Mouse (Mus musculus): ENCODE data around the gene Arih2.
"Not testable (repeated sequence)": the region's sequence is repeated elsewhere in the genome, so short reads cannot be mapped to it uniquely, and the experiment has no call there.

Arih2 gene

DNA sequence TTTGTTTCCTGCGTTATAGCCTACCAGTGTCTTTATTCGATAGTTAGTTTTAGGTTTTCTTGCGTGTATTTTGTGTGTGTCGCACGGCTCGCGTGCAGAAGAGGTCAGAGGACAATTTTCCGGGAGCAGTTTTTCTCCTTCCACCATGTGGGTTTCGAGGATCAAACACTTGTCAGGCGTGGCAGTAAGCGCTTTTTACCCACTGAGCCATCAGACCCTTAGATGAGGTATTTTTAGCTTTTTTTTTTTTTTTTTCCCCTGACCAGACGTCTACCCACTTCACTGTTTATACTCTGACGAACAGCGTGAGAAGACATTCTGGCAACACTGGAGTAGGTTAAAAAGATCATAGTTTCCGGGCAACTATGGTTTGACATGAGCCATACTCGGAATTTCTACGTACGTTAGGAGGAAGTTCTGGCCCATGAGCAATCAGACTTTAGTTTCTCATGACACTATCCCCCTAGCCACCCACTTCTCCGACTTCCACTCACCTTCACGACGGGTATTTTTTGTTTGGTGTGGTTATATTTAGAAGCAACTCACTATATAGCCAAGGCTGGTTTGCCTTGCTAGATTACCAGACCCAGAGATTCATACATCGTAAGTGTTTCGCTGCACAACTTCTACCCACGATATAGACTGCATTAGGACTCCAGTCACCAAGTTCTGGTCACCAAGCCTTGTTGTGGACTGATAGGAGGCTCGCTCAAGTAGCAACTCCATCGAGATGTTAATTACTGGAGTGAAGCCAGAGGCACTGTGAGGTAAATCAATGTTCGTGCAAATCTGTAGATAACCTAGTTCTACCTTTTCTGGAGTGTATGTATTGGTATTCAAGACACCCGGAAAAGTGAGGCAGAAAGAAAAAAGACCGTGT, 615 bp upstream of the Arih2 start:
- no peak for DNase-seq (ENCODE audit: low read depth, low spot score)

DNA sequence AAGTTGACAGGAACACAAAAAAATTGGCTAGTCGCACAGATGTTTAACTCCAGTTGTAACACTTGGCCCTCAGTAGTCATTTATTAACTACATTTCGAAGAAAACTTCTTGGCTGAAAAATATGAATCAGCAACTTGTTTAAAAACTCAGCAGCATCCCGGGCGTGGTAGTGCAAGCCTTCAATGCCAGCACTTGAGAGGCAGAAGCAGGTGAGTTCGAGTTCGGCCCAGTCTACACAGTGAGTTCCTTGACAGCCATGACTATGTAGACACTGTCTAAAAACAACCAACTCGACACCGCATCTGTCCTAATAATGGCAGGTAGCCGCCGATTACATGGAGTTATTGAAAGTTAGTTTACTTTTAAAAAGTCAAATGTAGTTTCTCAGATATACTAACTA, 1.0 kb downstream of the Arih2 start:
- no peak for DNase-seq (ENCODE audit: low read depth, low spot score)

DNA sequence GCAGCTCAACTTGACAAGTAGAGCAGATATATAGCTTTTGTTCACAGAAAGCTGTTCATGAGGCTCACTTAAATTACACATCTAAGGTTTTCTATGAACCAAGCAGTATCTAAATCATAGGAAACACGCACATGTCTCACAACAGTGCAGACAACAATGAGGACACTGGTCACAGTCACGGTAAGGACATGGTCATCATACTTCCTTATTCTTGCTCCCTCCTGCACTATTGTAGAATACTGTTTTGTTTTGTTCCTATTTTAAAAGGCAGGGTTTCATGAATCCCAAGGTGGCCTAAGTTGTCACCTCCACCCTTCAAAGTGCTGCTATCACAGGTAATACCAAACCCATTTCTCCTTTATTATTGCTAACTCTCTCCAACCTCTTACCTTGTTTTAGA, 9.4 kb downstream of the Arih2 start:
- DNase-seq (ENCODE audit: low read depth, low spot score) = no peak

DNA sequence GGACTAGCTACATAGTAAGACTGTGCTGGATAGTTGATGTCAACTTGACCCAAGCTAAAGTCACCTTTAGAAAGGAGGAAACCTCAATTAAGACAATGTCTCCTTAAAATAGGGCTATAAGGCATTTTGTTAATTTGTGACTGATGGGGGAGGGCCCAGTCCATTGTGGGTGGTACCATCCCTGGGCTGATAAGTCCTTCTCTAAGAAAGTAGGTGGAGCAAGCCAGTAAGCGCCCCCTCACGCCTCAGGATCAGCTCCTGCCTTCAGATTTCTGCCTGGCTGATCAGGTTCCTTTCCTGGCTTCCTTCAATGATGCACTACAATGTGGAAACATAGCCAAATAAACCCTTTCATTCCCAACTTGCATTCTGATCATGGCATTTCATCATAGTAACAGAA, 13.8 kb downstream of the Arih2 start:
- DNase-seq (ENCODE audit: low read depth, low spot score) = peak; percentile 58

DNA sequence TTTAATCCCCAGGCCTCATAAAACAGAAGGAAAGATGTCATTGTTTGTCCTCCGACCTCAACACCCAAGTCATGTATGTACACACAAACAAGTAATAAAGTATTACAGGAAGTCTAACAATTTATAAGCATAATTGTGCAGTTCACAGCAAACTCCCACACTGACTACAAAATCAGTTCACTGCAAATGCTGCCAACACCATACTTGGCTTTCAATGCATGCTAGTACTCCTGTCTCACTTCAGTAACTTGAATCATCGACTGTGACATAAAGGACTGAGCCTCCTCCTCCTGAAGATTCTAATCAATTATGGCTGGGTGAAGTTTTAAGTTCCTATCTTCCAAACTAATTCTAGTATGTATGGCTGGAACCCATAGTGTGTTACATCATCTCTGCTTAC, 15.3 kb downstream of the Arih2 start:
- DNase-seq (ENCODE audit: low read depth, low spot score) = no peak

DNA sequence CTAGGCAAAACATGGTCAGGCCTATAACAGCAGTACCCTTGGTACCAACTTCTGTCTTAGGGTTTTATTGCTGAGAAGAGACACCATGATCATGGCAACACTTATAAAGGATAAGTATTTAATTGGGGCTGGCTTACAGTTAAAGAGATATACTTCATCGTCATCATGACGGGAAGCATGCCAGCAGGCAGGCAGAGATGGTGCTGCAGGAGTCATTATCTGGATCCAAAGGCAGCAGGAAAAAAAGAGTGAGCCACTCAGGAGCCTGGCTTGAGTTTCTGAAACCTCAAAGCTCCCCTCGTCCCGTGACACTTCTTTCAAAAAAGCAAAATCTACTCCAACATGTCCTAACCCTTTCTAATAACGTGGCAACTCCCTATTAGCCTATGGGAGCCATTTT, 16.8 kb downstream of the Arih2 start:
- no peak for DNase-seq (ENCODE audit: low read depth, low spot score)

DNA sequence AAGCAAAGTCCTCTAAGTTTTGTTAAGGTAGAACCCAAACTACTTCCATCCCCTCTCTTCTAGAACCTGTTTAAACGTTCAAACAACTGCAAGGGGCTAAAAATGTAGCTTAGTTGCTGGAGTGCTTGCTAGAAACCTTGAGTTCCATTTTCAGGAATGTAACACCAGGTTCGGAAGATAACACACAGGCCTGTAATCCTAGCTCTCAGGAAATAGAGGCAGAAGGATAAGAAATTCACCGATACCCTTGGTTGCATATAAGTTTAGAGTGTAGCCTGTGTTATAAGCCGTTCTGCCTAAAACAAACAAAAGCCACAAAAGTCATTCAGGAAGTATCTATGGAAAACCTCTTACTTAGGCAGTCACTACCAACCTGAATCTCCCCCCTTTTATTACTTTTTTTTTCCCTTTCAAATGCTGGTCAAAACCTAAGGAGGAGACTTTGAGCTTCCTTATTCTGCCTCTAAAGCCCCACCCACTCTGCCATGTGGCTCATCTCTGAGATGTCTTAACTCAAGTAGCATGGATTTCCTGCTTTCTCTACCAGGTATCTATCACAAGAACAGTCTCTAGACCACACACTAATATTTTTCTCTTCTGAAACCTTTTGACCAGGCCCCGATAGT, 17.4 kb downstream of the Arih2 start:
- no peak for DNase-seq (ENCODE audit: low read depth, low spot score)

DNA sequence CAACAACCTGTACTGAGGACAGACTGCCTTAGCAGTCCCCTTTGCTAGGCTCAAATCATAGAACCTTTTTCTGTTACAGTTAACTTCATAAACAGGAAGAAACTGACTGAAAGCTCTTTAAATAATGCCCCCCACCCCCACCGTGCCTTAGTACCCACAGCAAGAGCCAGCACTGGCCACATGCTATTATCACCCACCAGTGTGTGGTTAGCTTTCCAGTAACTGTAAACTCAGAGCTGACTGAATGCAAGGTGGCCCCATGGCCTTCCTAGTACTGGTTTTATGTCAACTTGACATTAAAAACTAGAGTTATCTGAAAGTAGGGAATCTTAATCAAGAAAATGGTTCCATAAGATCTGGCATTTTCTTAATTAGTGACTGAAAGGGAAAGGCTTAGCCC, 18.5 kb downstream of the Arih2 start:
- DNase-seq (ENCODE audit: low read depth, low spot score) = no peak

DNA sequence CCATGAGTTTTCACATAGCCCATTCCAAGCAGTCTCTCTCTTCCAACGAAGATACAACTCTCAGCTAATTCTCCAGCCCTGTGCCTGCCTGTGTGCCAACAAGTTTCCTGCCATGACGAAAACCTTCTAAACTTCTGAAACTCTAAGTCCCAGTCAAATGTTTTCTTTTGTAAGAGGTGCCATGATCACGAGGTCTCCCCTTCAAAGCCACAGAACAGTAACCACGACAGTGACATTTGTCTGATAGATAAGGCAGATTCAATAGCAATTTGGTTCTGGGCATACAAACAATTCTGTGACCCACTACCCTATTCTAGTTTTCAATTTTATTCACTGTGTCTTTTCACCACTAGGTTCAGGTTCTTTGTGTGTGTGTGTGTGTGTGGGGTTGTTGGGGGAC, 21.0 kb downstream of the Arih2 start:
- no peak for DNase-seq (ENCODE audit: low read depth, low spot score)

DNA sequence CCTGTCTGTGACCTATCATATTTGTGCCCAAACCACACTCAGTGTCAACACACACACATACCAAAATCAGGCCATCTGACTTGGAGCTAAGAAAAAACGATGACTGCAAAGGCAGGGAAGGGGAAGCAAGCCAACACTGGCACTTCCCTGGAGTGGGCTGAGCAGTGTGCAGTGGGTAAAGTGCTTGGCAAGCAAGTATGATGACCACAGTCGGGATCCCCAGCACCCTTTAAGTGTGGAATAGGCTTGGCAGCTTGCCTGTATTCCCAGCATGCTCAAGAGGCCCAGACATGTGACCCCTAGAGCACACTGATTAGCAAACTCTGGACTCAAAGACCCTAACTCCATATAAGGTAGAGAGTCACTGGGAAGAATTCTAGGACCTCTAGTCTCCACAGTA, 22.7 kb downstream of the Arih2 start:
- no peak for DNase-seq (ENCODE audit: low read depth, low spot score)

DNA sequence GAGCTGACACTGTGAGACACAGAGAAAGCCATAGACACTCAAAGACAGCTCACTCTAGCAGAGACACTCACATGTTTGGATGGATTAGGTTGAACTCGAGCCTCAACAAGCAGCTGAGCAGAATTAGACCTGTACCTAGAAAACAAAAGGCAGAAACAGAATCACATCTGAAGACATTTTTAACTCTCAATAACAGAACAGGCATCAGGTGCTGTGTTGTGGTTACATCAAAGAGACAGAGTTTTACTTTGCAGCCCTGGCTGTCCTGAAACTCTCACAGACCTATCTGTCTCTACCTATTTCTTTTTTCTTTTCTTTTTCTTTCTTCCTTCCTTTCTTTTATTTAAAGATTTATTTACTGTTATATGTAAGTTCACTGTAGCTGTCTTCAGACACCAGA, 31.9 kb downstream of the Arih2 start:
- no peak for DNase-seq (ENCODE audit: low read depth, low spot score)

DNA sequence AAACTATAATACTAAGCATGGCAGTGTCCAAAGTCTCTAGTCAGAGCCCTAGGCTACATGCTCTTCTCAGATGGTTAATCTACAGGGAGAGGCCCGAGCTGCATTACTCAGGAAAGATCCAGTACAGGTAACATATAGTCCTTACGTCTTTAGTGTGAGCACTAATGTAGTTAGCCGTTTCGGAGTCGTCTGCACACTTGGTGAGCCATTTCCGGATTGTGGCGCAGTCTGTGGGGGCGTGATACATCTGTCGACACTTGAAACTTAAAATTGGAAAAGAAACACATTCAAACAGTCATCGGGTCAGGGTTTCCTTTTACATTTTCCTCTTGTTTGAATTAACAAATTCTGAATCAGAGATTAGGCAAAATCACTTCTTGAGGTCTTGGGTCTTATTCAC, 37.7 kb downstream of the Arih2 start:
- no peak for DNase-seq (ENCODE audit: low read depth, low spot score)

DNA sequence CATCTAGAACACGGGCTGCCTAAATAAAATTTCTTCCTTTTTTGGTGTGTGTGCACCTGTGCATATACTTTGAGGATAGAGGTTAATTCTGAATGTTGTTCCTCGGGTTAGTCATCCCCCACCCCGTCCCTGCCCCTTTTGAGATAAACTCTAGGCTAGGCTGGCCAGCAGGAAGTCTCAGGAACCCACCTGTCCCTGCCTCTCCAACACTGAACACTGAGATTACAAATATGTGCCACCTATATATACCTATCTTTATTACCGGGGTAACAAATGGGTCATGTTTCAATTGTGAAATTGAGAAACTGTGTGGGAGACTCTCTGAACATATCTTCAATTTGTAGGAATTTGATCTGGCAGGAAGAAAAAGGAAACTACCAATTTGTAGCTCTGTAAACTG, 40.3 kb downstream of the Arih2 start:
- no peak for DNase-seq (ENCODE audit: low read depth, low spot score)

DNA sequence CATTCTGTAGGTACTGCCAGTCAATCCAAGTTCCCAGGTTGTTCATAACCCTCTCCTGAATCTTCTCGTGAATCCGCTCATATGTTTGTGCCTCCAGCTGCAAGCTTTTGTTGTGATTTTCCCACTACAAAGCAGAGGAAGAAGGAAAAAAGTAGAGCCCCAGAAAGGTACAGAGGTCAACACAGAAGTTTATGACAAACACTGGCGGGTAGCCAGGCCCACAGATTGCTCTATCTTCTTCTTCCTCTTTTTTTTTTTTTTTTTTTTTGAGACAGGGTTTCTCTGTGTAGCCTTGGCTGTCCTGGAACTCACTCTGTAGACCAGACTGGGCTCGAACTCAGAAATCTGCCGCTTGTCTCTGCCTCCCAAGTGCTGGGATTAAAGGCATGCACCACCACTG, 41.3 kb downstream of the Arih2 start:
- DNase-seq (ENCODE audit: low read depth, low spot score) = not testable (repeated sequence)

DNA sequence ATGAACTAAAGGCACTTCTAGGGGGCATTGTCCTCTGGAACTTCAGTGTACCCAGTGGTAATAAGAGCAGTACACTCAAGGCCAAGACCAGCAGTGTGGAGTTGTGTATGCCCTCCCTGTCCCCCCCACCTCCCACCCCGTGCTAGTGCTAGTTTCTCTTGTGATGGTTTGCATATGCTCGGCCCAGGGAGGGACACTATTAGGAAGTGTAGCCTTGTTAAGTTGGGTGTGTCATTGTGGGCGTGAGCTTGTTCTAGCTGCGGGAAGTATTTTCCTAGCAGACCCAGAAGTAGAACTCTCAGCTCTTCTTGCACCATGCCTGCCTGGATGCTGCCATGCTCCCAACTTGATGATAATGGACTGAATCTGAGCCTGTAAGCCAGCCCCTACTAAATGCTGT, 47.2 kb downstream of the Arih2 start:
- peak; percentile 62 for DNase-seq (ENCODE audit: low read depth, low spot score)

DNA sequence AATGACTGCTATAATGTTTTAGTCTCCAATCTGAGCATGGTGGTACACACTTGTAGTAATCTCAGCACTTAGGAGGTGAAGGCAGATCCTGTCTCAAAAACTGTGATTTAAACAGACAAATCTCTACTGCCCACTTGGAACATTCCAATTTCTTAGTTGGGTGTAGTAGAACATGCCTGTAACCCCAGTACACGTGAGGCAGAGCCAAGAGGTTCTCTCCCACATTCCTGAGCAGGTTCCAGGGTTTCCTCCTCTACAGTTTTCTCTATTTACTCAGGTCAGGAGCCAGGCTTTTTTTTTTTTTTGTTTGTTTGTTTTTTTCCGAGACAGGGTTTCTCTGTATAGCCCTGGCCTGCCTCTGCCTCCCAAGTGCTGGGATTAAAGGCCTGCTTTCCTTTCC, 49.2 kb downstream of the Arih2 start:
- DNase-seq (ENCODE audit: low read depth, low spot score) = no peak

DNA sequence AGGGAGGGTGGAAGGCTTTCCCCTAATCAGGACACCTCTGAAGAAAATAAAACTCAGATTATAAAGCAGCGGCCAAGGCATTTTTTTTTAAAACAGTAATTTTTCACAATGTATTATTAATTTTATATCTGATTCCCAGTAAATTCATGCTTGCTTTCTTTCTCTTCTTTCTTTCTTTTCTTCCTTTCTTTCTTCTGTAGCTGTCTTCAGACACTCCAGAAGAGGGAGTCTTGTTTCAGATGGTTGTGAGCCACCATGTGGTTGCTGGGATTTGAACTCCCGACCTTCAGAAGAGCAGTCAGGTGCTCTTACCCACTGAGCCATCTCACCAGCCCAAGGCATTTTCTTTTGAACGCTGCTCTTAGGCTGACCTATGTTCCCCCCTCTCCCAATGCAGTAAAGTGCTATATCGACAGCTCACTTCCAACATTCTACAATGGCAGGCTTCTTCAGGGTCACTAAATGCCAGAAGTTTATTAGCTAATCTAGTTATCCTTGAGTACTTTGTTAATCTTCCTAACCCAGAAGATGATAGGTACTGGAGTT, 50.1 kb downstream of the Arih2 start:
- DNase-seq (ENCODE audit: low read depth, low spot score) = no peak

DNA sequence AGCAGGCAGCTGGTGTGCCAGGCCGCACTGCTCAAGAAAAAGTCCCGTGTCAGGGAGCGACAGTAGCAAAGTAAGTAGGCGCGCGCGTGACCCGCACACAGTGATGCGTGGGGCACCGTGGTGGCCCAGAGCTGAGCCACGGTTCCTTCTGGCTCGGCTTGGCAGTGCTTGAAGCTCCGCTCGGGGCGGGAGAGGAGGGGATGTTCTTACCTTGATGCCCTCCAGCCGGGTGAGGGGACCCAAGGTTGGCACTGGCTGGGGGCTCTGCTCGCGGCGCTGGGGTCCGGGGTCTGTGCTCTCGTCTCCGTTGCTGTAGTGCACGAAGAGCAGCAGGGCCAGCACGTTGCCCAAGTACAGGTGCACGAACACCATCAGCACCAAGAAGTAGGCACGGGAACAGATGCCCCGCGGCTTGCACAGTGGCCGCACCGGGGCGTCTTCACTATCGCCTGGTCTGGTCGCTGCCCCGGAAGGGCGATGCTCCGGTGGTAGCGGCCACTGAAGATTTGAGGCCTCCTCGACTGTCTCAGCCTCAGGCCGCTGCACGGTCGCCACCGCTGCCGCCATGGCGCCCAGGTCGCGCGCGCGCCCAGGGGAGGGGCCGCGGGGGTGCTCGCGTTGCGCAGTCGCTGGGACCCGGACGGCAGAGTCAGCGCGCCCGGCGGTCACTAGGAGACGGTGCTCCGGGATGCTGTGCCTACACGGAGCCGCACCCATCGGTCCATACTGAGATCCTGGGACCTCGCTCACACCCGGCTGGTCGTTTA, 52.0 kb downstream of the Arih2 start, which contains the start of gene P4htm:
Gene P4htm, minus strand, starts transcription at position 670 of the 767 bp plus-strand sequence.
- DNase-seq (ENCODE audit: low read depth, low spot score) = peak; percentile 65

DNA sequence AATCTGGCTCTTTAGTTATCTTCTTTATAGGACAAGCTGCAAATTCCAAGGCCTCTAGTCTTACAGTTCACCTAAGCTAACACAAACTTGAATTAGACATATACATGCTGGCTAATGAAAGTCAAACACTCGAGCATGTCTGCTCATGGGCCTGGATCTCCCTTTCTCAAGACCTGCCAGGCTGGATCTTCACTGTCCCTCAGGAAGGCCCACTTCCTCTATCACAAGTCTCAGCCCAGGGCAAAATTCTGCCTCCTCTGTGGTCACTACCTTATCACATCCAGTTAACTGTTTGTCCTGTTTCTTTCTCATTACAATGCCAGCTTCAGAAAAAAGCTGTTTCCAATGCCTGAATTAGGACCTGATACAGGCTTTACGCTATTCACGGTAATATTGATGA, 54.8 kb downstream of the Arih2 start:
- no peak for DNase-seq (ENCODE audit: low read depth, low spot score)

DNA sequence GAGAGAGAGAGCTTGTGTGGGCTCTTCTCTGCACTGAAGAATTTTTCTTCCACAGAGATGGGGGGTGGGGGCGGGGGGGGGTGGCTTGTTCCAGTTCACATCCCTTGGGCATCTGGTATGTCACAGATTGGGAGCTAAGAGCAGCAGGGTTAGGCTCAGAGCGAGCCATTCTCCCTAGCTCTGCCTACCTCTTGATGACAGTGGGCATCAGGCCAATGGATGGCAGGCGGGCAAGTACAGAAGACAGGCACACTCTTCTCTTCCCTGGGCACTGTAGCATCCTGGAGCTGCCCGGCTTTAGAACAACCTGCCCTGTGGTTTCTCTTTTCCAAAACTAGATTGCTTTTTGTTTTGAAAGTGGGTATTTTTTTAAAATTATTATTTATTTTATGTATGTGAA, 57.7 kb downstream of the Arih2 start:
- DNase-seq (ENCODE audit: low read depth, low spot score) = no peak

DNA sequence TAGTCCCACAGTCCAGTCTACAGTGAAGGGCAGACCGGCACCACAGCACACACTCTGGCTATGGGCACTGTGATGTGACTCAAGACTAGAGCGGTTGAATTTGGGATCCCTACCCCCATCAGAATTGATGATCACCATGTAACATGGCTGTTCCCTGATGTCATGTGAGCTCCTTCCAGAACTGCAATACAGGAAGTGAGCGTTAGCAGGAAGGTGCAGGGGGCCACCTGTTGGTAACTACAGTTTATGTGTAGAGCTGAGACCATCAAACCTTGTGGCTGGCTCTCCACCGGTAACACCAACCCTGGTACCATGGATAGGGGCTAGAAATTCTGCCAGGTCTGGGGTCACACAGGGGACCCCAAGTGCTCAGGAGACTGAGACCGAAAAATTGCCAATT, 60.0 kb downstream of the Arih2 start:
- DNase-seq (ENCODE audit: low read depth, low spot score) = peak; percentile 68

DNA sequence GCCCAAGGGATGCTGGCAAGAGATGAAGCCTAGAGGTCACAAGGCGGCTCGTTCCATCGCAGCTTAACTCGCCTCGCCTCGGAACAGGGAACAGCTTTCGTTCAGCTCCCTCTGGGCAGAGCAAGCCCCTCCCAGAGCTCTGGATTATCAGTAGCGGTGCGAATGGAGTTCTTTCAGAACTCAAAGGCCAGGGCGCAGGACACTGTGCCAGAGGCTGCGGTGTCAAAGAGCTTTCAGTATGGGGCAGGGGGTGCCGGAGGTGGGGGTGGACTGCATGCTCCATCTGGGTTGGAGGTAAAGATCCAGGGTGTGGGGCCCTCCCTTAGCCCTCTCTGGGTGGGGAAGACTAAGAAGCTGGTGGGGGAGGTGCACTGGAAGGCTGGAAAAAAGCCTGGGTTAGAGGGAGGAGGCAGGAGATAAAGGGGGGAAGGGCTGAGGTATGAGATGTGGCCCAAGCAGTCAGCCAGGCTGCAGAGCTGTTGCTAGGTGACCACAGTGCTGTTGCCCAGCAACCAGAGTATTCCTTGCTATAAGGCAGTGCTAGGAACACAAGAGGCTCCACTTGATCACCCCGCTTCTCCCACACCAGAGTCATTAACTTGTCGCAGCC, 61.5 kb downstream of the Arih2 start:
- peak; percentile 99 for DNase-seq (ENCODE audit: low read depth, low spot score)
